Mouse (Mus musculus) lung, adult 2 months (tissue): ENCODE measurements around the gene Fbxo42. TPM values are rescaled to one million over a fixed set of nuclear protein-coding genes. Genes with fewer than 3 reads are reported as not detected.

Experiments
- DNase-seq: peaks from one replicate; pipeline ENCODE4 v3.0.0; 2022
- H3K4me1 ChIP-seq: fragments of 200-500 bp; 2 replicates; pipeline ENCODE4 v1.6.1; 2011; ENCODE audit warnings: low read length; ENCODE audit not compliant: control insufficient read depth, insufficient read depth
- H3K4me3 ChIP-seq: fragments of 200-500 bp; replicated peaks from 2 replicates; pipeline ENCODE3; 2011; ENCODE audit warnings: low read depth, mild to moderate bottlenecking, control low read depth, low read length; ENCODE audit errors: extremely low read depth
- CTCF ChIP-seq: fragments of 200-500 bp; IDR thresholded peaks from 2 replicates; pipeline ENCODE4 v1.5.1; 2011; ENCODE audit warnings: mild to moderate bottlenecking, low read length, control low read depth; ENCODE audit not compliant: insufficient read depth
- POLR2A ChIP-seq: fragments of 200-500 bp; IDR thresholded peaks from 2 replicates; pipeline ENCODE4 v1.6.1; 2011; ENCODE audit warnings: low read depth, mild to moderate bottlenecking, control low read depth, low read length, borderline replicate concordance; ENCODE audit errors: extremely low read depth
- WGBS: fragments of 180-500 bp; shearing (Covaris S2); methylation state at CpG from one replicate; pipeline ENCODE4 v1.1.7; 2018; 5-methylcytosine and 5-hydroxymethylcytosine counted together
- polyA plus RNA-seq: library from polyadenylated mRNA; depleted of rRNA; stranded (reverse); fragments of >200 nt; gene quantifications from 2 replicates; pipeline ENCODE4 v1.2.3, GENCODE M21; 2012

Gene Fbxo42
- polyA plus RNA-seq, 1 experiment = 13.8 TPM

DNA sequence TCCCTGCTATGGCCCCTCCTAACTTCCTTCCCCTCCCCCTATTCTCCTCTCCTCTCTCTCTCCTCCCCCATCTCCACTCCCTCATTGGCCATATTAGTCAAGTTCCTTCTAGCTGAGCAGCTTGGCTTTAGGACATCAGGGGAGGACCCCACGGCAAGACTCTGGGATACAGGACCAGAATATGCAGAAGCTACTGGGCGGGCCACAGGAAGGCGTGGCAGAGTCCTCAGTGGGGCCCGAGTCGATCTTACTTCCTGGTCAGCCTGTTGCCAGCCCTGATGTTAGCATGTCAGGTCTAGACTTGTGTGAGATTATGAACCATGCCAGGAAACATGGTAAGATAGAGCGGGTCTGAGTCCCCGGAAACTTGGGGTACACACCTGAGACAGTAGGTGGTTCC is 81.0 kb downstream of the Fbxo42 start:
- Histone ChIP-seq H3K4me3 (no peak overlapping the region), H3K4me1 (no peaks in the 10 kb centered on the region)
- TF ChIP-seq CTCF (no peak), POLR2A (no peak)
- WGBS = 72% methylated on average over 7 of the region's 7 CpGs
- DNase-seq = no peak

- TF ChIP-seq POLR2A (no peak), CTCF (no peak)
Observed at GRCm38 (mm10) chr4:141233196-141233595, 85.5 kb downstream of the Fbxo42 start.

GRCm38 (mm10) chr4:141235537-141236111 is 87.9 kb downstream of the Fbxo42 start:
- TF ChIP-seq POLR2A (no peak), CTCF (no peak)
- Histone ChIP-seq H3K4me3 (no peak overlapping the region), H3K4me1 (peaks cover 8% of the 10 kb centered on the region)
- DNase-seq = no peak
- WGBS = 72% methylated on average over 6 of the region's 6 CpGs

More at GRCm38 (mm10) chr4:141233196-141233595, 85.5 kb downstream of the Fbxo42 start:
- no peak for DNase-seq
- 82% methylated on average over 4 of the region's 4 CpGs for WGBS
- H3K4me3 ChIP-seq = no peak overlapping the region
- no peaks in the 10 kb centered on the region for H3K4me1 ChIP-seq

GRCm38 (mm10) chr4:141236856-141237255 is 89.1 kb downstream of the Fbxo42 start:
- TF ChIP-seq POLR2A = no peak
- TF ChIP-seq CTCF = no peak
- no peak for DNase-seq
- Histone ChIP-seq H3K4me1 (peaks cover 9% of the 10 kb centered on the region), H3K4me3 (no peak overlapping the region)
- WGBS = 58% methylated on average over 3 of the region's 3 CpGs

GRCm38 (mm10) chr4:141238492-141239387 is 91.0 kb downstream of the Fbxo42 start:
- DNase-seq = no peak
- WGBS = 10% methylated on average over 20 of the region's 20 CpGs
- Histone ChIP-seq H3K4me3 (peak overlapping the region; percentile 80), H3K4me1 (peaks cover 9% of the 10 kb centered on the region)
- TF ChIP-seq POLR2A (no peak), CTCF (no peak)

- TF ChIP-seq POLR2A = peak; percentile 63; the same call in 1 of the 2 replicates
- TF ChIP-seq CTCF = no peak
- 1% methylated on average over 31 of the region's 31 CpGs for WGBS
- DNase-seq = peak; percentile 83
- peak within 1 kb of the TSS; percentile 80 for H3K4me3 ChIP-seq
- H3K4me1 ChIP-seq = peaks cover 9% of the 10 kb centered on the region
Observed at GRCm38 (mm10) chr4:141239388-141240125, 91.8 kb downstream of the Fbxo42 start, which contains the start of gene Arhgef19. TSS of gene Arhgef19 (plus strand) at chr4:141239499.

DNA sequence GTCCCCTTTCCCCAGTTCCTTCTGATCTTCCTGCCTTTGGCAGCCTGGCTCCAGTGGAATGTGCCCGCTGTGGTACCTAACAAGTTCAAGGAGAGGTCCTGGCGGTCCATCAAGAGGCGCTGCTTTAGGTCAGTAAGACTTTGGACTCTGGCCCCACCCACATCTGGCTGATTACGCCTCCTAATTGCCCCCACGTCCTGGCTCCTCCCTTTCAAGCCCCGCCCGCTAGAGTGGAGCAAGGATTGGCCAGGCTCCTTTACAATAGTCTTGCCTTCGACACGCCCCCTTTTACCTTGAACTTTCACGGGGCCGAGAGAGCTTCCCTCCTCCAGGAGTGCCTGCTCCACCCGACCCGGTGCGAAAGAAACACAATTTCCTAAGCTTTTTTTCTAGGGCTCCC is 92.9 kb downstream of the Fbxo42 start:
- no peak overlapping the region for H3K4me3 ChIP-seq
- 6% methylated on average over 14 of the region's 14 CpGs for WGBS
- DNase-seq = peak; percentile 63
- peaks cover 9% of the 10 kb centered on the region for H3K4me1 ChIP-seq
- TF ChIP-seq CTCF (no peak), POLR2A (0 out of 2 replicates have a peak, but pooled peaks have one; percentile 10)

DNA sequence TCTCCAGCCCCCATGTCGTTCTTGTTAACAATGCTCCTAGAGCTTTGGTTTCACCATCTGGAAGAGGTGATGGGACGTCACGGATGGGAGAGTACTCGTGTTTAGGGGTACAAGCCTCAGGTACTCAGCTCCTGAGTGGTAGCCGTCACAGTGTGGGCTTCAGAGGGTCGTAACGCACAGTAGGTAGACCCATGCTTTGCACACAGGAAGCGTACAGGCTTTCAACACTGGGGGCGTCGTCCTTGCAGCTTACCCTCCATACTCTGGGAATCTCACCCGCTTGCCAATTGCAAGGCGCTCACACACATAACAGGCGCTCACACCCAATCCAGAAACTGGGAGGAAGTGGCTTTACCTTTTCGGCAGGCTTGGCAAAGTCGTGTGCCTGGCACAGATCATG is 94.1 kb downstream of the Fbxo42 start:
- Histone ChIP-seq H3K4me3 (no peak overlapping the region), H3K4me1 (peaks cover 14% of the 10 kb centered on the region)
- WGBS = 36% methylated on average over 15 of the region's 15 CpGs
- TF ChIP-seq POLR2A = no peak
- TF ChIP-seq CTCF = no peak
- no peak for DNase-seq

- Histone ChIP-seq H3K4me3 (no peak overlapping the region), H3K4me1 (peaks cover 21% of the 10 kb centered on the region)
- TF ChIP-seq POLR2A (0 out of 2 replicates have a peak, but pooled peaks have one; percentile 5), CTCF (no peak)
- WGBS = 13% methylated on average over 11 of the region's 11 CpGs
- DNase-seq = peak; percentile 66
Observed at GRCm38 (mm10) chr4:141242651-141243241, 95.0 kb downstream of the Fbxo42 start.
